Mouse (Mus musculus) limb, embryonic 10.5 days (tissue): ENCODE measurements around the gene Vmn2r83. TPM values are rescaled to one million over a fixed set of nuclear protein-coding genes. Genes with fewer than 3 reads are reported as not detected.
A peak's percentile ranks its signal among the peaks of the same experiment; 100 is the strongest.

Experiments
- DNase-seq: peaks from one replicate; pipeline ENCODE4 v3.0.0-alpha.2; 2017; ENCODE audit warnings: low spot score
- H3K27ac ChIP-seq: fragments of 300-500 bp; sonication (generic); 2 replicates; pipeline ENCODE4 v1.5.1; 2016; ENCODE audit warnings: mild to moderate bottlenecking
- H3K27me3 ChIP-seq: fragments of 300-500 bp; sonication (generic); 2 replicates; pipeline ENCODE4 v1.6.1; 2016; ENCODE audit warnings: low read depth, mild to moderate bottlenecking; ENCODE audit not compliant: poor library complexity, severe bottlenecking
- H3K36me3 ChIP-seq: fragments of 300-500 bp; sonication (generic); 2 replicates; pipeline ENCODE4 v1.6.1; 2016; ENCODE audit warnings: mild to moderate bottlenecking, moderate library complexity
- H3K4me1 ChIP-seq: fragments of 300-500 bp; sonication (generic); 2 replicates; pipeline ENCODE4 v1.6.1; 2016
- H3K4me3 ChIP-seq: fragments of 300-500 bp; sonication (generic); 2 replicates; pipeline ENCODE4 v1.5.1; 2016; ENCODE audit warnings: mild to moderate bottlenecking, moderate library complexity
- H3K9me3 ChIP-seq: fragments of 300-500 bp; sonication (generic); replicated peaks from 2 replicates; pipeline ENCODE4 v1.6.1; 2016; ENCODE audit warnings: mild to moderate bottlenecking
- WGBS: fragments of 180-500 bp; shearing (Covaris S2); methylation state at CpG from one replicate; pipeline ENCODE4 v1.1.7; 2016; 5-methylcytosine and 5-hydroxymethylcytosine counted together
- polyA plus RNA-seq: library from polyadenylated mRNA; unstranded; fragments of >200 nt; fragmentation: Nextera tagmentation; extraction: Ambion mirVana; gene quantifications from 2 replicates; pipeline ENCODE4 v1.2.1, GENCODE M21; 2016

The Vmn2r83 gene
- polyA plus RNA-seq, 1 experiment from 2014 or later = not detected

DNA sequence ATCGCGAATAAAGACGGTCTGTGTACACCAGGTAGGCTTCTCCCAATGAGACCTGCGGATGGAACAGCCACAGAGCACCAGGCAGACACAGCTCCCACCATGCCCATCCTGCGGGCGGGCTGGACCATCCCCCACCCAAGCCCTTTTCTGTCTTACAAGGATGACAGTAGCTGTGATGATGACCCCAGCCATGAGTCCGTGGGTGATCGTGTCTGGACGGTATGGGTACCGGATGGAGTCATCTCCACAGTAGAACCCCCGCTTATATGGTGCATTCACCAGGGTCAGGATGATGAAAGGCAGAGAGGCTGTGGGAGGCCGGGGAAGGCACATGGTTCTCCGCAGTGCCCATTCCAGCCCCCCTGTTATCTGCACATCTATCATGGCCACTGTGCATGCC, 62.2 kb downstream of the Vmn2r83 start:
- 95% methylated on average over 13 of the region's 13 CpGs for WGBS
- no peak for DNase-seq
- H3K9me3 ChIP-seq = no peaks in the 10 kb centered on the region

GRCm38 (mm10) chr10:79531593-79531992, 63.1 kb downstream of the Vmn2r83 start:
- H3K4me1 ChIP-seq = peaks cover 28% of the 10 kb centered on the region
- H3K4me3 ChIP-seq = no peak overlapping the region
- H3K9me3 ChIP-seq = no peaks in the 10 kb centered on the region
- 84% methylated on average over 3 of the region's 3 CpGs for WGBS
- H3K27me3 ChIP-seq = no peaks in the 10 kb centered on the region
- DNase-seq = no peak
- no peak overlapping the region for H3K27ac ChIP-seq
- H3K36me3 ChIP-seq = peaks cover 28% of the 10 kb centered on the region

More for the DNA sequence above, 62.2 kb downstream of the Vmn2r83 start:
- Histone ChIP-seq H3K4me3 (no peak overlapping the region), H3K27ac (no peak overlapping the region), H3K27me3 (no peaks in the 10 kb centered on the region), H3K4me1 (peaks cover 28% of the 10 kb centered on the region), H3K36me3 (peaks cover 37% of the 10 kb centered on the region)

DNA sequence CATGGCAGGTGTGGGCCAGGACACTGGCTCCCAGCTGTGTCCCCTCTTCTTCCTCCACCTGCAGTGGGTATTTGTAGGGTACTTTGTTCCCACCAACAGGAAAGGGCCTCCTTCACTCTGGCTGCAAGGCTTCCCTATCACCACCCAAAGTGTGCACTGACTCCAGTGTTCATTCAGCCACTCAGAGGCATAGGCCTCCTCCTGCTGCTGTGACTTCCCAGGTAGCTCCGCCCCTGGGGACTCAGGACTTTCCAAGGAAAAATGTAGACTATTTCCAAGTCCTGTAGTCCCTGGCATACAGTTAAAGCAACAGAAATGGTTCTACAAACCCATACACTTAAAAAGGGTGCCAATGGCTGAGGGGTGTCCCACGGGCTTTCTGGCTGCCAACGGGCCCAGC, 64.1 kb downstream of the Vmn2r83 start:
- Histone ChIP-seq H3K27me3 (no peaks in the 10 kb centered on the region), H3K4me3 (peak overlapping the region; percentile 68), H3K27ac (peak overlapping the region; percentile 85), H3K4me1 (peaks cover 28% of the 10 kb centered on the region), H3K36me3 (peaks cover 18% of the 10 kb centered on the region), H3K9me3 (no peaks in the 10 kb centered on the region)
- WGBS = 26% methylated on average over 3 of the region's 3 CpGs
- DNase-seq = no peak

DNA sequence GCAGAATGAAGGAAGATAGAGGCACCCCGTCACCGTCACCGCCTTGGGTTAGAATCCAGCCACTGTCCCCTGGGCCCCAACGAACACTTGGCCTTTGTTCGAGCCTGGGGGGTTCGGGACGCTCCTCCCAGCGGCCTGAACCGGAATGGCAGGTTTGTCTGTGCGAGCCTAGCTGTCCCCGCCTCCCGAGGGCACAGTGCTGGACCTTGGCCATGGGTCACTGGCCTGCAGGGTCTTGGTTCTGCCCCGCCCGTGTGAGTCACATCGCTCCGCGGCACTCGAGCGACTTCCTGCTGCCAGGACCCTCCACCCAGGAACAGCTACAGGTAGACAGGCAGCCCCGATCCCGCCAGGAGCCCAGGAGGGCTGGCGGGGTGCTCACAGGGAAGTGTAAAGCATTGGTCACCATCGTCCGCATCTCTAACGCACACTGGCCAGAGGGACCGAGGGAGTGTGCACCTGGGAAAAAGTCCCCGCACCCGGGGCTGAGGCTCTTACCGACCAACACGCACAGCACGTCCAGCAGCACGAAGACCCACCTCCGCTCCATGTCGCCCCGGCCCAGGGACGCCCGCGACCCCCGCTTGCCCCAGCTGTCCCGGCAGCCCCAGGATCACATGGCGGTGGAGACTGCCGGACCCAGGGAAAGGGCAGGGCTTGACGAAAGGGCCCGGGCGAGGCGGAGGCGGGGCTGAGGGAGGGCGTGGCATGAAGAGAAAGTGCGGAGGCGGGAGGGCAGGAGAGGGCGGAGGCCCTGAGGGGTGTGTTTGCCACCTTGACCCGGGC, 64.8 kb downstream of the Vmn2r83 start, which contains the start of gene Plpp2:
Gene Plpp2, minus strand, starts transcription at position 671 of the 786 bp plus-strand sequence.
- H3K27me3 ChIP-seq = no peaks in the 10 kb centered on the region
- DNase-seq = peak; percentile 87
- under 1% methylated on average over 52 of the region's 52 CpGs for WGBS
- peaks cover 21% of the 10 kb centered on the region for H3K36me3 ChIP-seq
- peaks cover 28% of the 10 kb centered on the region for H3K4me1 ChIP-seq
- no peaks in the 10 kb centered on the region for H3K9me3 ChIP-seq
- H3K27ac ChIP-seq = peak within 1 kb of the TSS; percentile 85
- H3K4me3 ChIP-seq = peak within 1 kb of the TSS; percentile 68

- peak; percentile 32 for DNase-seq
- 84% methylated on average over 2 of the region's 2 CpGs for WGBS
Measured at GRCm38 (mm10) chr10:79534426-79534825, 65.9 kb downstream of the Vmn2r83 start.

GRCm38 (mm10) chr10:79535431-79535830, 66.9 kb downstream of the Vmn2r83 start:
- H3K27ac ChIP-seq = no peak overlapping the region
- H3K27me3 ChIP-seq = no peaks in the 10 kb centered on the region
- DNase-seq = peak; percentile 26
- peaks cover 31% of the 10 kb centered on the region for H3K36me3 ChIP-seq
- no peak overlapping the region for H3K4me3 ChIP-seq
- 66% methylated on average over 1 of the region's 1 CpGs for WGBS
- H3K9me3 ChIP-seq = no peaks in the 10 kb centered on the region
- peaks cover 28% of the 10 kb centered on the region for H3K4me1 ChIP-seq

More at GRCm38 (mm10) chr10:79534426-79534825, 65.9 kb downstream of the Vmn2r83 start:
- Histone ChIP-seq H3K36me3 (peaks cover 30% of the 10 kb centered on the region), H3K4me1 (peaks cover 28% of the 10 kb centered on the region), H3K4me3 (no peak overlapping the region), H3K9me3 (no peaks in the 10 kb centered on the region), H3K27ac (no peak overlapping the region), H3K27me3 (no peaks in the 10 kb centered on the region)

DNA sequence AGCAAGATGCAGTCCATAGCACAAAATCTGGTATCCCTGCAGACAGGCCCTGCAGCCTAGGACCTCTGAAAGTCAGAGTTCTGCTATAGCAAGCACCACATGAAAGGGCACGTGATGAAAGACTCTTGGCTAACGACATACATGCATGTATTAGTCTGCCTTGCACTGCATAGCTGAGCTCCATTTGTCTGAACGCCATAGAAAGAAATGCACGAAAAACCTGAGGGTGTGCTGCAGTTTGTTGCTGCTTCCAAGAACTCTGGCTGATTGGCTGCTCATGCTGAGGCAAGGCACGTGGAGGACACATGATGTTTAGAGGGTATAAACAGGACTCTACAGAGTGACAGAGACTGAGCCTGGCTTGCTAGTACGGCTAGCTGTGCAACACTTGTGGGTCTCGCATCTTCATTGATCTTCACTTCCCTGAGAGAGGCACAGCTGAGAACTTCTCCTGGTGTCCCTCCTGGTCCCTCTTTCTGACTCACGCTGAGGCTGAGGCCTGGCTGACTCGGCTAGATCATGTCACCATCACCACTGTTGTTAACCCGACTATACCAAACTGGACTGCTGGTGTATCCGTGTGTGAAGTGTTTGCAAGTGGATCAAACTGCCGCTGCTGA, 68.0 kb downstream of the Vmn2r83 start:
- DNase-seq = no peak
- no peak overlapping the region for H3K27ac ChIP-seq
- H3K36me3 ChIP-seq = peaks cover 39% of the 10 kb centered on the region
- H3K4me3 ChIP-seq = no peak overlapping the region
- no peaks in the 10 kb centered on the region for H3K27me3 ChIP-seq
- peaks cover 22% of the 10 kb centered on the region for H3K4me1 ChIP-seq
- 78% methylated on average over 12 of the region's 12 CpGs for WGBS
- no peaks in the 10 kb centered on the region for H3K9me3 ChIP-seq

DNA sequence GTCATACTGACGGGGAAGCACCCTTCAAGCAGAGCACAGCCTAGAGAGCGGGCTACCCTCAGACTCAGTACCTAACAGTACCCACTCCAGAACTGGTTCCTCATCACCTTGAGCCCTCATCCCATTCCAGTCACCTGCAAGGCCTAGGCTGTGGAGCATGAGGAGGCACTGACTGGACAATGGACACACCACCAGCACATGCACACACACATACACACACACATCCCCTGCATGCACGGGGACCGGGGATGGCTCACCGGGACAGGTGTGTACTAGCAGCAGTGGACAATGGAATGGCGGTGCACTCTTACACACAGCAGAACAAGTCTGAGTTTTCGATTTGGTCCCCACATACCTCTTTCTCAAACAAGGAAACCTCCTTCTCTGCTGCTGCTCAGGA, 68.7 kb downstream of the Vmn2r83 start:
- no peak for DNase-seq
- H3K27me3 ChIP-seq = no peaks in the 10 kb centered on the region
- 94% methylated on average over 7 of the region's 7 CpGs for WGBS

DNA sequence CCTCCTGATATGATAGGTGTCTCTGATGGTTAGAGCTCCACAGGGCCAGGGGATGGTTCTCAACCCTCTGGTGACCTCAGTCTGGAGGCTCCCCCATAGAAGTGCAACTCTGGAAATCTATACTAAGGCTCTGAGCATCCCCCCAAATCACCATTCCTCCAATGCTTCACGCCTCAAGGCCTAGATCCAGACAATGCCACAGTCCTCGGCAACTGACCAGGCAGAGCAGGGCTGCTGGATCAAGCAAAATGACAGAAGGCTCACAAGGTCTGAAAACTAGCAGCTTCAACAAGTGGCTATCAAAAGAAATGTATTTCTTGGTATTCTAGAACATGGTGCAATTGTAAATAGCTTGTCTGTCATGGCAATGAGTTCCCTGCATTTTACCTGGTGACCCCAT, 69.2 kb downstream of the Vmn2r83 start:
- no peak overlapping the region for H3K4me3 ChIP-seq
- no peak for DNase-seq
- peaks cover 15% of the 10 kb centered on the region for H3K4me1 ChIP-seq
- WGBS = 89% methylated on average over 2 of the region's 2 CpGs
- H3K9me3 ChIP-seq = no peaks in the 10 kb centered on the region
- peaks cover 51% of the 10 kb centered on the region for H3K36me3 ChIP-seq
- H3K27me3 ChIP-seq = no peaks in the 10 kb centered on the region
- H3K27ac ChIP-seq = no peak overlapping the region

More for the DNA sequence above, 68.7 kb downstream of the Vmn2r83 start:
- no peak overlapping the region for H3K27ac ChIP-seq
- peaks cover 46% of the 10 kb centered on the region for H3K36me3 ChIP-seq
- peaks cover 20% of the 10 kb centered on the region for H3K4me1 ChIP-seq
- no peak overlapping the region for H3K4me3 ChIP-seq
- H3K9me3 ChIP-seq = no peaks in the 10 kb centered on the region

DNA sequence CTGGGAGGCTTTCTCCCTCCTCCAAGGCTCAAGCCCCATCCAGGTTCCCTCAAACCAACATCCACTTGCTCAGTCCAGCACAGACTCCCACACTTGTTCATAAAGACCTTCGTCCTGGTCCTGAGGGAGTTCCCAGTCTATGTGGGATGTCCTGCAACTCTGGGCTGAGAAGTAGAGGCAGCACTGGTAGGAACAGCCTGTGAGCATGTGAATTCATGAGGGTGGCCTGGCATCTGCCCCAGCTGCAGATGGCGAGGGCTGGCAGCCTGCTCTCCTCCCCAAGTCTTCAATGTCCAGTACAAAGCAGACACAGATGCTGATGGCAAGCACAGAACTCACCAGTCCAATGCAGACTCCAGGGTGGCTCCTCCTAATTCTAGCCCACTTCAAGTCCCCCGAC, 69.8 kb downstream of the Vmn2r83 start:
- Histone ChIP-seq H3K27ac (no peak overlapping the region), H3K36me3 (peaks cover 57% of the 10 kb centered on the region), H3K4me3 (no peak overlapping the region), H3K27me3 (no peaks in the 10 kb centered on the region), H3K9me3 (no peaks in the 10 kb centered on the region), H3K4me1 (peaks cover 9% of the 10 kb centered on the region)
- no peak for DNase-seq
- 92% methylated on average over 3 of the region's 3 CpGs for WGBS

DNA sequence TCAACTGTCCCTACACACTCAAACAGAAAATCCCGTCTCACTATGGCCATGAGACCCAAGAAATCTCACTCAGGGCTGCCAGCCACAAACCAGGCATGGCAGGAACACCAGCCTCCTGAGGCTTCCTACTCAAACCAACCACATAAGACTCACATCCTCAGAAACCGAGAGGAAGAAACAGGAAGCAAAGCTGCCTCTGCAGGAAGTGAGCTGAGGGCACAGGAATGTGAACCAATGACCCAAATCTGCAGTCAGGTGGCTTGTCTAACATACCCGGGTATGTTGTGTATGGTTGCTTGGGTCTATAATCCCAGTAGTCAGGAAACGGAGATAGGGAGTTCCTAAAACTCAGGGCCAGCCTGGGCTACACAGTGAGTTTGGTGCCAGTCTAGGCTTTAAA, 70.3 kb downstream of the Vmn2r83 start:
- no peaks in the 10 kb centered on the region for H3K9me3 ChIP-seq
- no peak overlapping the region for H3K27ac ChIP-seq
- H3K4me1 ChIP-seq = peaks cover 4% of the 10 kb centered on the region
- 83% methylated on average over 4 of the region's 4 CpGs for WGBS
- no peak for DNase-seq
- H3K27me3 ChIP-seq = no peaks in the 10 kb centered on the region
- no peak overlapping the region for H3K4me3 ChIP-seq
- H3K36me3 ChIP-seq = peaks cover 62% of the 10 kb centered on the region

DNA sequence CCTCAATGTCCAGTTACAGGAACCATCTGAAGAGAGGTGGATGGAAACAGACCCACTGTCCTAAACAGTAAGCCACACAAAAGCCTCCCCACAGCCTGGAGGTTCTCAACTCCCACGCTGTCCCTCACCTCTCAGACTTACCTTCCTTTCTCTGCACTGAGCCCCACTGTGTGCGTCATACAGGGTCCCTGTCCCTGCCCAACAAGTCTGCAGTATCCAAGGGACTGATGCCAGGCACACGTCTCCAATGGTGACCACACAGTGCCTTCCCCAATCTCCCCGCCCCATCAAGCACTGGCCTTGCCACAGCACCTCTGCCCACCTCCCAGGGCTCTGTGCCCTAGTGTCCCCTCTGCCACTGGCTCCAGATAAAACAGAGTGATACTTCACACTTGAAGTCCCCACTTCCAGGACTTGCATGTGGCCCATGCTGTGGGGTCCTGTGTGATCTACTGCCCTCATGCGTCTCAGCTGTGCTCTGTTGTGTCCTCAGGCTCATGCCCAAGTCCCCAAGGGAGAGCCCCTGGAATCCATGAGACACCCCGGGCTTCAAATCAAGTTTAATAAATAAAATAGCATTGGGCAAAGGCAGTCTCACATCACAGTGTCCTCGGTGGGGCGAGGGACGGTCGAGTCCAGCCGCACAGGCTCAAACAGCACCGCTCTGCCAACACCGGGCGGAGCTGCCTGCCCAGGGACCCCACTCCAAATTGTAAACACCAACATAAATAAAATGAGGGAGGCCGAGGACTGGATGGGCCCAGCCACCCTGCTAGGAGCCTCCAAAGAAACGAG, 71.4 kb downstream of the Vmn2r83 start:
- no peaks in the 10 kb centered on the region for H3K4me1 ChIP-seq
- DNase-seq = no peak
- WGBS = 94% methylated on average over 16 of the region's 16 CpGs

DNA sequence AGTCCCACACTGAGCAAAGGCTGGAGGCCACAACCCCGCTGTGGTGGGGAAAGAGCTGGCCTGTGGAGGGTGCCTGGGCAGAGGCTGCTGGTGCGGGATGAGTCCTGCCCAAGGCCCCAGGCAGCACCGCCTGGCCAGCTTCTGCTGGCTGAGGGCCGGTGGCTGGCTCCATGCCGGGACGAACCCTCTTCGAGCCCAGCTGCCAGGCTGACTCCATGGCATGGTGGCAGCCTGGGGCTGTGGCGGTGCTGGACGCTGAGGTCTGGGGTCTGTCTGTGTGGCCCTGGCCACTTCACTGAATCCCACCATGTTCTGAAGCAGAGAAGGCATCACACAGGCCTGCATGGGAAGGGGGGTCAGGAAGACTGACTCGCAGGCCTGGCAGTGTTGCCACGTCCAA, 72.2 kb downstream of the Vmn2r83 start:
- Histone ChIP-seq H3K27me3 (no peaks in the 10 kb centered on the region), H3K36me3 (peaks cover 81% of the 10 kb centered on the region), H3K4me3 (no peak overlapping the region), H3K27ac (no peak overlapping the region), H3K9me3 (no peaks in the 10 kb centered on the region), H3K4me1 (no peaks in the 10 kb centered on the region)
- DNase-seq = no peak
- WGBS = 94% methylated on average over 11 of the region's 11 CpGs

More for the DNA sequence above, 71.4 kb downstream of the Vmn2r83 start:
- Histone ChIP-seq H3K36me3 (peaks cover 72% of the 10 kb centered on the region), H3K4me3 (no peak overlapping the region), H3K27me3 (no peaks in the 10 kb centered on the region), H3K27ac (no peak overlapping the region), H3K9me3 (no peaks in the 10 kb centered on the region)
